Mouse (Mus musculus): ENCODE results near the gene B4galt2. TPM values are rescaled to one million over a fixed set of nuclear protein-coding genes. Genes with fewer than 3 reads are reported as not detected.

Gene B4galt2
- 6.2 and 6.8 TPM in 2 replicates for polyA plus RNA-seq (2012; rRNA removed)

GRCm38 (mm10) chr4:117882701-117883691 is at the start of gene B4galt2:
Gene B4galt2 (minus strand): TSS chr4:117883487.
- no peak for DNase-seq (ENCODE audit: low read depth, low spot score)
- WGBS: 3% methylated on average over 95 of the region's 103 CpGs

- WGBS: under 1% methylated on average over 33 of the region's 33 CpGs
- DNase-seq (ENCODE audit: low read depth, low spot score): no peak
These were observed 46.1 kb upstream of the B4galt2 start, which contains the start of gene Artn for GRCm38 (mm10) chr4:117929391-117929881. Gene Artn (minus strand): TSS chr4:117929763.

- no peak for DNase-seq (ENCODE audit: low read depth, low spot score)
- 2% methylated on average over 13 of the region's 13 CpGs for WGBS
These were observed 45.5 kb upstream of the B4galt2 start for GRCm38 (mm10) chr4:117928699-117929241.

GRCm38 (mm10) chr4:117928234-117928633 is 44.9 kb upstream of the B4galt2 start:
- WGBS: 33% methylated on average over 6 of the region's 6 CpGs
- DNase-seq (ENCODE audit: low read depth, low spot score): no peak

GRCm38 (mm10) chr4:117926545-117927482 is 43.5 kb upstream of the B4galt2 start:
- no peak for DNase-seq (ENCODE audit: low read depth, low spot score)
- 4% methylated on average over 71 of the region's 71 CpGs for WGBS

GRCm38 (mm10) chr4:117924916-117925315 is 41.6 kb upstream of the B4galt2 start:
- WGBS: 57% methylated on average over 6 of the region's 6 CpGs
- no peak for DNase-seq (ENCODE audit: low read depth, low spot score)

- WGBS: 59% methylated on average over 2 of the region's 2 CpGs
- no peak for DNase-seq (ENCODE audit: low read depth, low spot score)
These were observed 40.2 kb upstream of the B4galt2 start for GRCm38 (mm10) chr4:117923450-117923849.

- WGBS: 92% methylated on average over 2 of the region's 2 CpGs
These were observed 38.1 kb upstream of the B4galt2 start for GRCm38 (mm10) chr4:117921358-117921757.

GRCm38 (mm10) chr4:117918762-117919161 is 35.5 kb upstream of the B4galt2 start:
- WGBS: 84% methylated on average over 5 of the region's 5 CpGs
- DNase-seq (ENCODE audit: low read depth, low spot score): no peak

More at GRCm38 (mm10) chr4:117921358-117921757, 38.1 kb upstream of the B4galt2 start:
- DNase-seq (ENCODE audit: low read depth, low spot score): no peak

- no peak for DNase-seq (ENCODE audit: low read depth, low spot score)
- whole genome bisulfite sequencing: 43% methylated on average over 3 of the region's 3 CpGs
These were observed 35.0 kb upstream of the B4galt2 start for GRCm38 (mm10) chr4:117918261-117918660.

- no peak for DNase-seq (ENCODE audit: low read depth, low spot score)
- WGBS: 75% methylated on average over 4 of the region's 4 CpGs
These were observed 34.6 kb upstream of the B4galt2 start for GRCm38 (mm10) chr4:117917847-117918246.

- DNase-seq (ENCODE audit: low read depth, low spot score): no peak
- WGBS: 81% methylated on average over 4 of the region's 4 CpGs
These were observed 34.1 kb upstream of the B4galt2 start for GRCm38 (mm10) chr4:117917402-117917801.

GRCm38 (mm10) chr4:117916386-117916785 is 33.1 kb upstream of the B4galt2 start:
- WGBS: 69% methylated on average over 5 of the region's 5 CpGs
- no peak for DNase-seq (ENCODE audit: low read depth, low spot score)

GRCm38 (mm10) chr4:117915489-117916105 is 32.3 kb upstream of the B4galt2 start:
- no peak for DNase-seq (ENCODE audit: low read depth, low spot score)
- WGBS: 1% methylated on average over 19 of the region's 19 CpGs

GRCm38 (mm10) chr4:117914591-117915442 is 31.5 kb upstream of the B4galt2 start, which contains the start of gene Ipo13:
Gene Ipo13 (minus strand): TSS chr4:117914999.
- peak; percentile 88 for DNase-seq (ENCODE audit: low read depth, low spot score)
- WGBS: under 1% methylated on average over 61 of the region's 61 CpGs

GRCm38 (mm10) chr4:117914031-117914430 is 30.7 kb upstream of the B4galt2 start:
- DNase-seq (ENCODE audit: low read depth, low spot score): no peak
- WGBS: 7% methylated on average over 8 of the region's 8 CpGs

GRCm38 (mm10) chr4:117913421-117913820 is 30.1 kb upstream of the B4galt2 start:
- 20% methylated on average over 3 of the region's 3 CpGs for WGBS
- no peak for DNase-seq (ENCODE audit: low read depth, low spot score)

- no peak for DNase-seq (ENCODE audit: low read depth, low spot score)
- WGBS: 70% methylated on average over 7 of the region's 7 CpGs
These were observed 29.5 kb upstream of the B4galt2 start for GRCm38 (mm10) chr4:117912685-117913273.

Data from large intestine, adult 2 months (tissue).